In genomic region chr19:4397798-4398629, GRCm38 (mm10) we compare ENCODE assay signal across 8 mouse cellular contexts. TPM values are rescaled to one million over a fixed set of nuclear protein-coding genes. Genes with fewer than 3 reads are reported as not detected.
DNase-seq lines count a peak whose midpoint lies in the region; ATAC-seq and TF ChIP-seq lines count a peak whose summit lies in the region.

Kdm2a (minus strand) TSS chr19:4398285.

- H3K27me3 ChIP-seq in C2C12 (ENCODE audit: control insufficient read depth, insufficient read depth, insufficient read length): no peaks in the 10 kb centered on the region
- H3K27me3 ChIP-seq in forebrain, embryonic 12.5 days: no peaks in the 10 kb centered on the region
- no peaks in the 10 kb centered on the region for H3K27me3 ChIP-seq in heart, embryonic 15.5 days
- peaks cover 5% of the 10 kb centered on the region for H3K27me3 ChIP-seq in liver, embryonic 14.5 days (ENCODE audit: control insufficient read depth, insufficient read depth, low read length)
- no peaks in the 10 kb centered on the region for H3K27me3 ChIP-seq in stomach, postnatal 0 days (ENCODE audit: control insufficient read depth, insufficient read depth, low read length)

- peaks cover 3% of the 10 kb centered on the region; the same call in 1 of the 2 replicates for H3K9me3 ChIP-seq in forebrain, embryonic 12.5 days
- no peaks in the 10 kb centered on the region for H3K9me3 ChIP-seq in heart, embryonic 15.5 days (replicated peaks)
- no peaks in the 10 kb centered on the region for H3K9me3 ChIP-seq in liver, embryonic 14.5 days (ENCODE audit: control insufficient read depth, low read length)
- H3K9me3 ChIP-seq in stomach, postnatal 0 days (ENCODE audit: control insufficient read depth, low read length): no peaks in the 10 kb centered on the region

- H3K36me3 ChIP-seq in C2C12 (ENCODE audit: control insufficient read depth, insufficient read depth): peaks cover 11% of the 10 kb centered on the region
- H3K36me3 ChIP-seq in forebrain, embryonic 12.5 days (replicated peaks): peaks cover 7% of the 10 kb centered on the region; the same call in 1 of the 2 replicates
- no peaks in the 10 kb centered on the region for H3K36me3 ChIP-seq in heart, embryonic 15.5 days
- peaks cover under 1% of the 10 kb centered on the region for H3K36me3 ChIP-seq in liver, embryonic 14.5 days (replicated peaks; ENCODE audit: control insufficient read depth, insufficient read depth, low read depth)
- no peaks in the 10 kb centered on the region for H3K36me3 ChIP-seq in stomach, postnatal 0 days (ENCODE audit: control insufficient read depth, insufficient read depth, low read length)

- ATAC-seq in forebrain, embryonic 12.5 days (ENCODE audit: low FRiP score): peak; percentile 24; the same call in 1 of the 2 replicates
- peak; percentile 41 for ATAC-seq in heart, embryonic 15.5 days (replicated peaks; ENCODE audit: insufficient number of reproducible peaks, insufficient read depth, low FRiP score, low read depth)
- peak; percentile 24; the same call in 1 of the 2 replicates for ATAC-seq in liver, embryonic 14.5 days (ENCODE audit: insufficient read depth)
- ATAC-seq in stomach, postnatal 0 days (ENCODE audit: low FRiP score, low TSS enrichment): peak; percentile 24

- H3K79me3 ChIP-seq in C2C12 (ENCODE audit: low read depth): peaks cover 29% of the 10 kb centered on the region

- H3K79me2 ChIP-seq in C2C12 (ENCODE audit: control insufficient read depth, insufficient read depth): peaks cover 39% of the 10 kb centered on the region

- H3ac ChIP-seq in C2C12 (ENCODE audit: control insufficient read depth, insufficient read length, low read depth): peak within 1 kb of the TSS; percentile 59

- peaks cover 27% of the 10 kb centered on the region for H3K4me1 ChIP-seq in forebrain, embryonic 12.5 days
- H3K4me1 ChIP-seq in heart, embryonic 15.5 days (replicated peaks): peaks cover 20% of the 10 kb centered on the region
- peaks cover 5 to 11% of the 10 kb centered on the region in 2 experiments for H3K4me1 ChIP-seq in liver, embryonic 14.5 days (replicated peaks; ENCODE audit: control insufficient read depth in 2 of 2, insufficient read depth in 2 of 2, low read length in 1 of 2)
- H3K4me1 ChIP-seq in stomach, postnatal 0 days (replicated peaks; ENCODE audit: control insufficient read depth, insufficient read depth): no peaks in the 10 kb centered on the region

- peak; percentile 46 for DNase-seq in brain, embryonic 14.5 days (ENCODE audit: low read depth)
- peak; percentile 62 for DNase-seq in kidney, postnatal 14 days
- DNase-seq in liver, embryonic 14.5 days (ENCODE audit: low read depth in 3 of 3, low spot score in 3 of 3): peak; percentile 9 to 17 (median 9)
- DNase-seq in neural tube, embryonic 10.5 days (ENCODE audit: extremely low spot score, low spot score): peak; percentile 79
- DNase-seq in stomach, postnatal 0 days (ENCODE audit: low spot score): peak; percentile 65

- peak within 1 kb of the TSS; percentile 92 for H3K4me2 ChIP-seq in forebrain, embryonic 12.5 days
- H3K4me2 ChIP-seq in heart, embryonic 15.5 days: peak within 1 kb of the TSS; percentile 90
- H3K4me2 ChIP-seq in liver, embryonic 14.5 days (ENCODE audit: low read depth): peak within 1 kb of the TSS; percentile 87
- H3K4me2 ChIP-seq in stomach, postnatal 0 days (replicated peaks; ENCODE audit: low read depth): peak within 1 kb of the TSS; percentile 95

- peak within 1 kb of the TSS; percentile 29 for H3K4me3 ChIP-seq in C2C12 (ENCODE audit: insufficient read depth, poor library complexity, severe bottlenecking)
- peak within 1 kb of the TSS; percentile 93 for H3K4me3 ChIP-seq in forebrain, embryonic 12.5 days (replicated peaks)
- H3K4me3 ChIP-seq in heart, embryonic 15.5 days: peak within 1 kb of the TSS; percentile 84
- H3K4me3 ChIP-seq in liver, embryonic 14.5 days (ENCODE audit: insufficient read depth in 1 of 2, low read depth in 2 of 2, low read length in 2 of 2): peak within 1 kb of the TSS; percentile 90 to 93
- peak within 1 kb of the TSS; percentile 69 for H3K4me3 ChIP-seq in stomach, postnatal 0 days (ENCODE audit: low read depth, low read length)

- 1% methylated on average over 82 of the region's 82 CpGs for WGBS in forebrain, embryonic 12.5 days
- 2% methylated on average over 80 of the region's 82 CpGs for WGBS in heart, embryonic 15.5 days
- WGBS in liver, embryonic 14.5 days (ENCODE audit: insufficient replicate concordance): 3% methylated on average over 77 of the region's 82 CpGs
- 2% methylated on average over 75 of the region's 82 CpGs for WGBS in stomach, postnatal 0 days

- no peak for TF ChIP-seq POLR2A in brain, embryonic 14.5 days (IDR thresholded peaks at IDR 0.05; ENCODE audit: borderline replicate concordance, extremely low read depth, insufficient read depth, insufficient read length, poor library complexity, severe bottlenecking)

- H3K27ac ChIP-seq in forebrain, embryonic 12.5 days: peak within 1 kb of the TSS; percentile 97
- H3K27ac ChIP-seq in heart, embryonic 15.5 days: peak within 1 kb of the TSS; percentile 87
- peak within 1 kb of the TSS; percentile 18; the same call in 1 of the 2 replicates for H3K27ac ChIP-seq in liver, embryonic 14.5 days
- H3K27ac ChIP-seq in stomach, postnatal 0 days (replicated peaks): peak within 1 kb of the TSS; percentile 93

- H3K9ac ChIP-seq in forebrain, embryonic 12.5 days: peak within 1 kb of the TSS; percentile 98
- peak within 1 kb of the TSS; percentile 71 for H3K9ac ChIP-seq in heart, embryonic 15.5 days
- peak within 1 kb of the TSS; percentile 98 for H3K9ac ChIP-seq in liver, embryonic 14.5 days (replicated peaks)
- peak within 1 kb of the TSS; percentile 86 for H3K9ac ChIP-seq in stomach, postnatal 0 days (ENCODE audit: low read length)

- TF ChIP-seq EP300 in liver, embryonic 14.5 days (IDR thresholded peaks at IDR 0.05; ENCODE audit: low read depth): no peak
- TF ChIP-seq EP300 in stomach, postnatal 0 days (optimal IDR thresholded peaks at IDR 0.05): no peak

- no peak for TF ChIP-seq CTCF in C2C12 (IDR thresholded peaks at IDR 0.05; ENCODE audit: control insufficient read depth, insufficient read depth, insufficient read length)
- TF ChIP-seq CTCF in brain, embryonic 14.5 days (IDR thresholded peaks at IDR 0.05; ENCODE audit: borderline replicate concordance, extremely low read depth, insufficient read depth, insufficient read length): no peak
- no peak for TF ChIP-seq CTCF in liver, embryonic 14.5 days (IDR thresholded peaks at IDR 0.05; ENCODE audit: low read depth)
- TF ChIP-seq CTCF in stomach, postnatal 0 days (IDR thresholded peaks at IDR 0.05; ENCODE audit: low read depth): no peak

TF ChIP-seq in C2C12, 6 proteins besides CTCF, POLR2A, EP300 and RAD21:
- no peak for TF ChIP-seq MYOG (IDR thresholded peaks at IDR 0.05; ENCODE audit: control insufficient read depth, extremely low read depth, insufficient read length)
- no peak for TF ChIP-seq USF1 (IDR thresholded peaks at IDR 0.05; ENCODE audit: low read depth)
- no peak for TF ChIP-seq FOSL1 (IDR thresholded peaks at IDR 0.05; ENCODE audit: insufficient read depth, low read length, poor library complexity, severe bottlenecking)
- no peak for TF ChIP-seq MAX (IDR thresholded peaks at IDR 0.05)
- TF ChIP-seq CEBPB (IDR thresholded peaks at IDR 0.05; ENCODE audit: low read depth): no peak
- no peak for TF ChIP-seq MYOD1 (IDR thresholded peaks at IDR 0.05; ENCODE audit: control insufficient read depth, insufficient read length, low read depth)

RNA-seq across cellular contexts. Expression of gene Kdm2a, which starts in this region (rescaled TPM):
- polyA plus RNA-seq in C2C12 (2012; fragmentation: generic; extraction: Trizol): 24.0 TPM
- 86.9 and 88.9 TPM in 2 replicates for polyA plus RNA-seq in brain, embryonic 14.5 days (2012; rRNA removed)
- polyA plus RNA-seq in forebrain, embryonic 12.5 days (2016; fragmentation: Nextera tagmentation; extraction: Ambion mirVana): 57.2 and 61.0 TPM in 2 replicates
- 29.5 and 37.2 TPM in 2 replicates for polyA plus RNA-seq in heart, embryonic 15.5 days (2015; fragmentation: Nextera tagmentation; extraction: Ambion mirVana)
- 18.9 and 19.0 TPM in 2 replicates for polyA plus RNA-seq in liver, embryonic 14.5 days (2012; rRNA removed)
- polyA plus RNA-seq in liver, embryonic 14.5 days (2014; fragmentation: Nextera tagmentation; extraction: Ambion mirVana): 12.4 and 13.4 TPM in 2 replicates
- 12.9 and 15.0 TPM in 2 replicates for polyA plus RNA-seq in stomach, postnatal 0 days (2015; fragmentation: Nextera tagmentation; extraction: Ambion mirVana)

Comparison
In these comparisons a context has a peak if more than half of its experiments do, and no peak if none do; other contexts are left out.
1. Peak in every context shown above with its lines: DNase-seq, ATAC-seq, H3K4me3 ChIP-seq and H3K27ac ChIP-seq.
2. H3K4me3 ChIP-seq: peak in every context shown above with its lines; median percentile 93 in forebrain, embryonic 12.5 days; 92 in liver, embryonic 14.5 days; 84 in heart, embryonic 15.5 days; 69 in stomach, postnatal 0 days; 29 in C2C12.
3. DNase-seq: peak in every context shown above with its lines; median percentile 79 in neural tube, embryonic 10.5 days; 65 in stomach, postnatal 0 days; 62 in kidney, postnatal 14 days; 46 in brain, embryonic 14.5 days; 9 in liver, embryonic 14.5 days.
4. H3K27ac ChIP-seq: peak in every context shown above with its lines; median percentile 97 in forebrain, embryonic 12.5 days; 93 in stomach, postnatal 0 days; 87 in heart, embryonic 15.5 days; 18 in liver, embryonic 14.5 days.